14 mouse cellular contexts compared by ENCODE assay signal in genomic region chr6:96995556-96996159, GRCm38 (mm10).
"Had no signal": no experiment of that assay in that cellular context is flagged by ENCODE, and none has a peak within 500 bp of the region (broad histone marks: within the 10 kb centered on the region; RNA-seq: fewer than 3 reads in every experiment).

No protein-coding gene starts in this region.

- H3K9ac ChIP-seq: kidney, embryonic 15.5 days; limb, embryonic 15.5 days; liver, embryonic 12.5 days; lung, embryonic 14.5 days; midbrain, embryonic 12.5 days; stomach, embryonic 15.5 days had no signal

- H3K9me3 ChIP-seq: kidney, embryonic 15.5 days; limb, embryonic 15.5 days; liver, embryonic 12.5 days; stomach, embryonic 15.5 days had no signal

- H3K27me3 ChIP-seq: kidney, embryonic 15.5 days; limb, embryonic 15.5 days; liver, embryonic 12.5 days; midbrain, embryonic 12.5 days; stomach, embryonic 15.5 days had no signal

- H3K4me3 ChIP-seq: kidney, embryonic 15.5 days; limb, embryonic 15.5 days; liver, embryonic 12.5 days; midbrain, embryonic 12.5 days; myocyte; stomach, embryonic 15.5 days had no signal

- H3K36me3 ChIP-seq: kidney, embryonic 15.5 days; limb, embryonic 15.5 days; liver, embryonic 12.5 days; midbrain, embryonic 12.5 days; stomach, embryonic 15.5 days had no signal

- DNase-seq: kidney, adult 11 months; kidney, postnatal 36 days; lung, embryonic 14.5 days; lung, postnatal 10 days; lung, postnatal 4 days; retina, postnatal 1 day; right cerebral cortex, postnatal 4 days; thymus, postnatal 36 days had no signal

- H3K27ac ChIP-seq: kidney, embryonic 15.5 days; limb, embryonic 15.5 days; liver, embryonic 12.5 days; midbrain, embryonic 12.5 days; stomach, embryonic 15.5 days had no signal

- H3K4me2 ChIP-seq: kidney, embryonic 15.5 days; limb, embryonic 15.5 days; liver, embryonic 12.5 days; lung, embryonic 14.5 days; midbrain, embryonic 12.5 days; stomach, embryonic 15.5 days had no signal

- ATAC-seq: liver, embryonic 12.5 days had no signal

- H3K4me1 ChIP-seq: kidney, embryonic 15.5 days; limb, embryonic 15.5 days; liver, embryonic 12.5 days; midbrain, embryonic 12.5 days; stomach, embryonic 15.5 days had no signal
